Mouse (Mus musculus) brain, embryonic 14.5 days (tissue): Measurements from ENCODE around the gene Vav2. TPM values are rescaled to one million over a fixed set of nuclear protein-coding genes. Genes with fewer than 3 reads are reported as not detected.

Source experiments
- DNase-seq: peaks from one replicate; pipeline ENCODE4 v3.0.0-alpha.2; 2011; ENCODE audit warnings: low read depth
- CTCF ChIP-seq: fragments of 200-500 bp; IDR thresholded peaks from 2 replicates; pipeline ENCODE4 v1.5.1; 2012; ENCODE audit warnings: inconsistent platforms, mild to moderate bottlenecking, moderate library complexity, borderline replicate concordance; ENCODE audit not compliant: insufficient read depth, insufficient read length; ENCODE audit errors: extremely low read depth
- POLR2A ChIP-seq: fragments of 200-500 bp; IDR thresholded peaks from 2 replicates; pipeline ENCODE4 v1.6.1; 2012; ENCODE audit warnings: mild to moderate bottlenecking, inconsistent platforms, borderline replicate concordance; ENCODE audit not compliant: poor library complexity, insufficient read depth, insufficient read length, severe bottlenecking; ENCODE audit errors: extremely low read depth
- polyA plus RNA-seq: library from polyadenylated mRNA; depleted of rRNA; stranded (reverse); fragments of >200 nt; gene quantifications from 2 replicates; pipeline ENCODE4 v1.2.3, GENCODE M21; 2012

Gene Vav2
- polyA plus RNA-seq, 1 experiment, result 55.0 TPM

DNA sequence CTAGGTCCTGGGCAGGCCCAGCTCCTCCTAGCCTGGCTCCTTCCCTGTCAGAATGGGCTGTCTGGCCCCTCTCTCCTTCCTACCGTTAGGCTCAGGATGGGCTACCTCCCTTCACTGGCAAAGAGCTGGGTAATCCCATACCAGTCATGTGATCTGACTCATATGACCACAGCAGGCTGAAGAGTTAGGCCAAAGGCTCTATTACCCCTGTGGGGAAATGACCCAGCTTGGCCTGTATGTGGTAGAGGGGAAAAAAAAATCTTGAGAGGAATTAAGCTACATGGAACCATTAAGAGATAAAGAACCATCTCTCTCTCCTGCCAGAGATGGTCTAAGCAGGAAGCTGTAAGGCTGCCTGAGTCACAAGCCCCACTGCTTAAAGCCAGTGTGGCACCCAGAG is 108.6 kb downstream of the Vav2 start:
- no peak for DNase-seq
- TF ChIP-seq CTCF, result no peak
- TF ChIP-seq POLR2A, result no peak

GRCm38 (mm10) chr2:27316167-27316566 is 110.7 kb downstream of the Vav2 start:
- no peak for TF ChIP-seq CTCF
- no peak for TF ChIP-seq POLR2A
- DNase-seq, result no peak

GRCm38 (mm10) chr2:27314269-27314668 is 112.6 kb downstream of the Vav2 start:
- TF ChIP-seq CTCF, result no peak
- TF ChIP-seq POLR2A, result no peak
- no peak for DNase-seq

DNA sequence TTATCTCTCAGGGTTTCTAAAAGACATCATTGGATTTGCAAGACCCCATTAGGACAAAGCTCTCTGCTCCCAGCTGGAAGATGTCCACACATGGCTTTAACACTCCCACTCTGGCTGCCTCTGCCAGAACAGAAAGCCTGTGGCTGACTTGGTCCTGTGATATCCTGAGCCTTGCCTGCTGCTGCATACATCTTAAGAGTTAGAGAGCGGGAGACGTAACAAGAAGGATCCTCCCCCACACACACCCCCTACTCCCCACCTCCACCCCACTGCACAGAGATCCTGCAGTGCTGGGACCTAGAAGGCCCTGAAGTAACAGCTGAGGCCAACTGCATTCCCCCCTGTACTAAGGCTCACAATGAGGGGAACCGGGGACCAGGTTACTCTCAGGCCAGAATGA is 114.3 kb downstream of the Vav2 start:
- DNase-seq, result no peak

DNA sequence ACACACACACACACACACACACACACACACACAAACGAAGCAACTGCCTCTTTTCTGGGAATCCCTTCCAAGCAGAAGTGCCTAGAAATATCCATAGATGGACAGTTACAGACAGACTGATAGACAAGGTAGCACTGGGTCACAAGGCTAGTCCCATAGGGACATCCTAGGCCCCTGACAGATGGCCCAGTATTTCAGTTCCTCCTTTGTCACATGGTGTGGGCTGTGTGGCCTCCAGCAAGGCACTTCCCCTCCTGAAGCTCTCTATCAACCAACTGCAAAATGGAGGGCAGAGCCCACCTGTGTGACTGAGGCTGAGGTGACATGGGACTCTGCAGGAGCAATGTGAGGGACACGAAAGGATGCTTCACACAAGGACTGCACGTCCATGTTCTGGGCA is 115.2 kb downstream of the Vav2 start:
- DNase-seq, result no peak
- TF ChIP-seq CTCF (no peak), POLR2A (no peak)

More for the DNA sequence above, 114.3 kb downstream of the Vav2 start:
- TF ChIP-seq CTCF, result no peak
- TF ChIP-seq POLR2A, result no peak

- TF ChIP-seq POLR2A, result no peak
- TF ChIP-seq CTCF, result no peak
Observed at GRCm38 (mm10) chr2:27310908-27311307, 115.9 kb downstream of the Vav2 start.

GRCm38 (mm10) chr2:27310221-27310620 is 116.6 kb downstream of the Vav2 start:
- no peak for TF ChIP-seq POLR2A
- TF ChIP-seq CTCF, result no peak
- no peak for DNase-seq

More at GRCm38 (mm10) chr2:27310908-27311307, 115.9 kb downstream of the Vav2 start:
- no peak for DNase-seq

DNA sequence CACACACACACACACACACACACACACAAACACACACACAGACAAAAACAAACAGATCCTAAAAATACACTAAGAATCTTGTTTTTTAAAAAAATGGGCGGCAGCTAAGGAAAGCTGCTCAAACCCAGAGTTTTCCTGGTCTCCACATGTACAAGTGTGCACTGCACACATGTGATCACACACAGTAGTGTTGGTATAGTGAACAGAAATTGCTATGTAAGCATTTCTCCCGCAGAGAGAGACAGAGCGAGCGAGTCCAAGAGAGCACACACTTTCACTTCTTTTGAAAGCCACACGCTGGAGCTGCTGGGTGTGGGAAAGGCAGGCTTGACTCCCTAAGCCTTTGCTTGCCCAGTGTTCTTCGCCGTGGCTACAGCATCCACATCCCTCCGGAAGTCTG is 120.2 kb downstream of the Vav2 start:
- no peak for DNase-seq
- TF ChIP-seq CTCF (no peak), POLR2A (no peak)

DNA sequence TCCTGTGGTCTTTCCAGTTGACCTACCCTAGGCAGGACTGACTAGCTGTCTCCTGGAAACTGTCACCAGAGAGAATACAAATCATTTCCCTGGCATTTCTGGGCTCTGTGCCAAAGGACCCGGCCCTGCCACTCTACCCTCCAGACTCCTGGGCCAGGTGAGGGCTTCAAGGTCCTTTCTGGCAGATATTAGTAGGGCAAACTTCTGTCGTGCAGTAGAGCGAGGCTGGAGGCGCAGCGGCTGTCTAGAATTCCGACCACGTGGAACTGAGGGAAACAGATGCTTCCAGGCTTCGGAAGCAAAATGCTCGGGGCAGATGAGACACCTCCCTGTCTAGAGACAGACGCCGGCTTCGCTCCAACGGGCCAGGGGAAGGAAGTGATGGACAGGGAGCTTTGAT is 122.1 kb downstream of the Vav2 start:
- TF ChIP-seq CTCF (no peak), POLR2A (no peak)

GRCm38 (mm10) chr2:27304074-27304473 is 122.8 kb downstream of the Vav2 start:
- TF ChIP-seq CTCF (no peak), POLR2A (no peak)
- DNase-seq, result no peak

More for the DNA sequence above, 122.1 kb downstream of the Vav2 start:
- DNase-seq, result peak; percentile 36

GRCm38 (mm10) chr2:27301444-27302111 is 125.3 kb downstream of the Vav2 start:
- TF ChIP-seq POLR2A (no peak), CTCF (no peak)
- peak; percentile 94 for DNase-seq
